Mouse (Mus musculus): Measurements from ENCODE around the gene Snd1. TPM values are rescaled to one million over a fixed set of nuclear protein-coding genes. Genes with fewer than 3 reads are reported as not detected.

Snd1 gene
- polyA plus RNA-seq, 1 experiment from 2014 or later = 111 TPM

GRCm38 (mm10) chr6:28633656-28634055, 158.7 kb downstream of the Snd1 start:
- no peak overlapping the region for H3K9ac ChIP-seq (ENCODE audit: low read length)
- 52% methylated on average over 3 of the region's 3 CpGs for WGBS
- H3K36me3 ChIP-seq (ENCODE audit: control insufficient read depth, insufficient read depth, low read length) = no peaks in the 10 kb centered on the region
- H3K4me2 ChIP-seq (ENCODE audit: low read depth) = no peak overlapping the region
- DNase-seq (ENCODE audit: low spot score) (no peak), ATAC-seq (ENCODE audit: insufficient read depth, low FRiP score, low TSS enrichment) (no peak)
- H3K4me3 ChIP-seq (ENCODE audit: low read depth, low read length) = no peak overlapping the region
- H3K27me3 ChIP-seq (ENCODE audit: control insufficient read depth, insufficient read depth, low read length) = no peaks in the 10 kb centered on the region
- no peak overlapping the region for H3K27ac ChIP-seq (ENCODE audit: low read depth, low read length)
- H3K9me3 ChIP-seq (ENCODE audit: control insufficient read depth, low read length) = no peaks in the 10 kb centered on the region
- peaks cover 14% of the 10 kb centered on the region for H3K4me1 ChIP-seq (ENCODE audit: control insufficient read depth, insufficient read depth, low read length)

GRCm38 (mm10) chr6:28635092-28635491, 160.2 kb downstream of the Snd1 start:
- Histone ChIP-seq H3K9me3 (ENCODE audit: control insufficient read depth, low read length) (no peaks in the 10 kb centered on the region), H3K36me3 (ENCODE audit: control insufficient read depth, insufficient read depth, low read length) (no peaks in the 10 kb centered on the region), H3K9ac (ENCODE audit: low read length) (no peak overlapping the region), H3K27me3 (ENCODE audit: control insufficient read depth, insufficient read depth, low read length) (no peaks in the 10 kb centered on the region), H3K4me3 (ENCODE audit: low read depth, low read length) (no peak overlapping the region), H3K4me2 (ENCODE audit: low read depth) (no peak overlapping the region), H3K27ac (ENCODE audit: low read depth, low read length) (no peak overlapping the region), H3K4me1 (ENCODE audit: control insufficient read depth, insufficient read depth, low read length) (peaks cover 8% of the 10 kb centered on the region; the same call in 1 of the 2 replicates)
- WGBS = 53% methylated on average over 1 of the region's 1 CpGs
- ATAC-seq (ENCODE audit: insufficient read depth, low FRiP score, low TSS enrichment) = no peak
- no peak for DNase-seq (ENCODE audit: low spot score)

GRCm38 (mm10) chr6:28635531-28636348, 160.8 kb downstream of the Snd1 start:
- Histone ChIP-seq H3K9me3 (ENCODE audit: control insufficient read depth, low read length) (no peaks in the 10 kb centered on the region), H3K4me3 (ENCODE audit: low read depth, low read length) (no peak overlapping the region), H3K9ac (ENCODE audit: low read length) (no peak overlapping the region), H3K27me3 (ENCODE audit: control insufficient read depth, insufficient read depth, low read length) (no peaks in the 10 kb centered on the region), H3K4me2 (ENCODE audit: low read depth) (no peak overlapping the region), H3K4me1 (ENCODE audit: control insufficient read depth, insufficient read depth, low read length) (peaks cover 6% of the 10 kb centered on the region; the same call in 1 of the 2 replicates), H3K36me3 (ENCODE audit: control insufficient read depth, insufficient read depth, low read length) (no peaks in the 10 kb centered on the region), H3K27ac (ENCODE audit: low read depth, low read length) (no peak overlapping the region)
- 81% methylated on average over 6 of the region's 6 CpGs for WGBS
- DNase-seq (ENCODE audit: low spot score) (no peak), ATAC-seq (ENCODE audit: insufficient read depth, low FRiP score, low TSS enrichment) (no peak)

GRCm38 (mm10) chr6:28640088-28640487, 165.1 kb downstream of the Snd1 start:
- Histone ChIP-seq H3K9ac (ENCODE audit: low read length) (no peak overlapping the region), H3K4me2 (ENCODE audit: low read depth) (no peak overlapping the region), H3K9me3 (ENCODE audit: control insufficient read depth, low read length) (no peaks in the 10 kb centered on the region), H3K4me1 (ENCODE audit: control insufficient read depth, insufficient read depth, low read length) (no peaks in the 10 kb centered on the region), H3K4me3 (ENCODE audit: low read depth, low read length) (no peak overlapping the region), H3K27ac (ENCODE audit: low read depth, low read length) (no peak overlapping the region), H3K36me3 (ENCODE audit: control insufficient read depth, insufficient read depth, low read length) (no peaks in the 10 kb centered on the region), H3K27me3 (ENCODE audit: control insufficient read depth, insufficient read depth, low read length) (no peaks in the 10 kb centered on the region)
- ATAC-seq (ENCODE audit: insufficient read depth, low FRiP score, low TSS enrichment) = no peak
- WGBS = 92% methylated on average over 5 of the region's 5 CpGs
- DNase-seq (ENCODE audit: low spot score) = no peak

- H3K27me3 ChIP-seq (ENCODE audit: control insufficient read depth, insufficient read depth, low read length) = no peaks in the 10 kb centered on the region
- no peak overlapping the region for H3K27ac ChIP-seq (ENCODE audit: low read depth, low read length)
- no peak overlapping the region for H3K4me3 ChIP-seq (ENCODE audit: low read depth, low read length)
- DNase-seq (ENCODE audit: low spot score) (no peak), ATAC-seq (ENCODE audit: insufficient read depth, low FRiP score, low TSS enrichment) (no peak)
- H3K9ac ChIP-seq (ENCODE audit: low read length) = no peak overlapping the region
- no peak overlapping the region for H3K4me2 ChIP-seq (ENCODE audit: low read depth)
- H3K9me3 ChIP-seq (ENCODE audit: control insufficient read depth, low read length) = no peaks in the 10 kb centered on the region
- no peaks in the 10 kb centered on the region for H3K4me1 ChIP-seq (ENCODE audit: control insufficient read depth, insufficient read depth, low read length)
- H3K36me3 ChIP-seq (ENCODE audit: control insufficient read depth, insufficient read depth, low read length) = no peaks in the 10 kb centered on the region
- WGBS = 71% methylated on average over 2 of the region's 2 CpGs
These were observed 168.0 kb downstream of the Snd1 start for GRCm38 (mm10) chr6:28642909-28643308.

GRCm38 (mm10) chr6:28645231-28645630, 170.3 kb downstream of the Snd1 start:
- no peak overlapping the region for H3K27ac ChIP-seq (ENCODE audit: low read depth, low read length)
- H3K4me1 ChIP-seq (ENCODE audit: control insufficient read depth, insufficient read depth, low read length) = no peaks in the 10 kb centered on the region
- H3K9ac ChIP-seq (ENCODE audit: low read length) = no peak overlapping the region
- no peaks in the 10 kb centered on the region for H3K36me3 ChIP-seq (ENCODE audit: control insufficient read depth, insufficient read depth, low read length)
- H3K4me2 ChIP-seq (ENCODE audit: low read depth) = no peak overlapping the region
- H3K4me3 ChIP-seq (ENCODE audit: low read depth, low read length) = no peak overlapping the region
- no peaks in the 10 kb centered on the region for H3K27me3 ChIP-seq (ENCODE audit: control insufficient read depth, insufficient read depth, low read length)
- DNase-seq (ENCODE audit: low spot score) (no peak), ATAC-seq (ENCODE audit: insufficient read depth, low FRiP score, low TSS enrichment) (no peak)
- no peaks in the 10 kb centered on the region for H3K9me3 ChIP-seq (ENCODE audit: control insufficient read depth, low read length)

- H3K4me2 ChIP-seq (ENCODE audit: low read depth) = no peak overlapping the region
- no peak overlapping the region for H3K27ac ChIP-seq (ENCODE audit: low read depth, low read length)
- H3K27me3 ChIP-seq (ENCODE audit: control insufficient read depth, insufficient read depth, low read length) = no peaks in the 10 kb centered on the region
- H3K4me1 ChIP-seq (ENCODE audit: control insufficient read depth, insufficient read depth, low read length) = 0 out of 2 replicates have a peak, but pooled peaks cover 3% of the 10 kb centered on the region
- DNase-seq (ENCODE audit: low spot score) (no peak), ATAC-seq (ENCODE audit: insufficient read depth, low FRiP score, low TSS enrichment) (no peak)
- H3K4me3 ChIP-seq (ENCODE audit: low read depth, low read length) = no peak overlapping the region
- 95% methylated on average over 5 of the region's 5 CpGs for WGBS
- H3K9me3 ChIP-seq (ENCODE audit: control insufficient read depth, low read length) = no peaks in the 10 kb centered on the region
- no peak overlapping the region for H3K9ac ChIP-seq (ENCODE audit: low read length)
- H3K36me3 ChIP-seq (ENCODE audit: control insufficient read depth, insufficient read depth, low read length) = no peaks in the 10 kb centered on the region
These were observed 181.6 kb downstream of the Snd1 start for GRCm38 (mm10) chr6:28656511-28656910.

- Histone ChIP-seq H3K9me3 (ENCODE audit: control insufficient read depth, low read length) (no peaks in the 10 kb centered on the region), H3K4me3 (ENCODE audit: low read depth, low read length) (no peak overlapping the region), H3K27ac (ENCODE audit: low read depth, low read length) (no peak overlapping the region), H3K9ac (ENCODE audit: low read length) (no peak overlapping the region), H3K27me3 (ENCODE audit: control insufficient read depth, insufficient read depth, low read length) (no peaks in the 10 kb centered on the region), H3K4me2 (ENCODE audit: low read depth) (no peak overlapping the region), H3K4me1 (ENCODE audit: control insufficient read depth, insufficient read depth, low read length) (0 out of 2 replicates have a peak, but pooled peaks cover 3% of the 10 kb centered on the region), H3K36me3 (ENCODE audit: control insufficient read depth, insufficient read depth, low read length) (no peaks in the 10 kb centered on the region)
- DNase-seq (ENCODE audit: low spot score) = no peak
- WGBS = 88% methylated on average over 3 of the region's 3 CpGs
- ATAC-seq (ENCODE audit: insufficient read depth, low FRiP score, low TSS enrichment) = no peak
These were observed 188.1 kb downstream of the Snd1 start for GRCm38 (mm10) chr6:28663004-28663403.

- ATAC-seq (ENCODE audit: insufficient read depth, low FRiP score, low TSS enrichment) (no peak), DNase-seq (ENCODE audit: low spot score) (no peak)
- H3K9me3 ChIP-seq (ENCODE audit: control insufficient read depth, low read length) = no peaks in the 10 kb centered on the region
- no peak overlapping the region for H3K9ac ChIP-seq (ENCODE audit: low read length)
- H3K4me2 ChIP-seq (ENCODE audit: low read depth) = no peak overlapping the region
- no peaks in the 10 kb centered on the region for H3K36me3 ChIP-seq (ENCODE audit: control insufficient read depth, insufficient read depth, low read length)
- no peak overlapping the region for H3K27ac ChIP-seq (ENCODE audit: low read depth, low read length)
- H3K27me3 ChIP-seq (ENCODE audit: control insufficient read depth, insufficient read depth, low read length) = no peaks in the 10 kb centered on the region
- WGBS = 94% methylated on average over 5 of the region's 5 CpGs
- H3K4me1 ChIP-seq (ENCODE audit: control insufficient read depth, insufficient read depth, low read length) = 0 out of 2 replicates have a peak, but pooled peaks cover 3% of the 10 kb centered on the region
- H3K4me3 ChIP-seq (ENCODE audit: low read depth, low read length) = no peak overlapping the region
These were observed 188.7 kb downstream of the Snd1 start for GRCm38 (mm10) chr6:28663670-28664069.

All from neural tube, embryonic 11.5 days (tissue).